ENCODE assay signal across 8 mouse cellular contexts in genomic region chr15:8168591-8169265, GRCm38 (mm10). TPM values are rescaled to one million over a fixed set of nuclear protein-coding genes. Genes with fewer than 3 reads are reported as not detected.
A peak's percentile ranks its signal among the peaks of the same experiment; 100 is the strongest.
DNase-seq lines count a peak whose midpoint lies in the region; ATAC-seq and TF ChIP-seq lines count a peak whose summit lies in the region.

Gene Cplane1 (plus strand): TSS chr15:8169106.

- H3K4me2 ChIP-seq in forebrain, embryonic 13.5 days = peak within 1 kb of the TSS; percentile 67
- H3K4me2 ChIP-seq in neural tube, embryonic 15.5 days = peak within 1 kb of the TSS; percentile 65

- TF ChIP-seq CTCF in E14TG2a.4 (conservative IDR thresholded peaks at IDR 0.05; ENCODE audit: low read length) = no peak

- under 1% methylated on average over 46 of the region's 47 CpGs for WGBS in forebrain, embryonic 13.5 days
- under 1% methylated on average over 43 of the region's 47 CpGs for WGBS in neural tube, embryonic 15.5 days

- H3K9me3 ChIP-seq in E14TG2a.4 (ENCODE audit: low read length) = no peaks in the 10 kb centered on the region
- no peaks in the 10 kb centered on the region for H3K9me3 ChIP-seq in forebrain, embryonic 13.5 days (replicated peaks)
- no peaks in the 10 kb centered on the region for H3K9me3 ChIP-seq in neural tube, embryonic 15.5 days (replicated peaks)

- peak within 1 kb of the TSS; percentile 96 for H3K4me3 ChIP-seq in E14TG2a.4 (replicated peaks; ENCODE audit: low read length)
- H3K4me3 ChIP-seq in forebrain, embryonic 13.5 days = peak within 1 kb of the TSS; percentile 89
- H3K4me3 ChIP-seq in neural tube, embryonic 15.5 days (replicated peaks) = peak within 1 kb of the TSS; percentile 81

- peak; percentile 99 for ATAC-seq in forebrain, embryonic 13.5 days
- ATAC-seq in neural tube, embryonic 15.5 days (ENCODE audit: low FRiP score) = peak; percentile 99

- intact Hi-C loops in heart, postnatal 14 days (cut with DNase I) = no loop called here

- H3K27me3 ChIP-seq in E14TG2a.4 (ENCODE audit: insufficient read depth, low read length) = no peaks in the 10 kb centered on the region
- H3K27me3 ChIP-seq in forebrain, embryonic 13.5 days = no peaks in the 10 kb centered on the region
- no peaks in the 10 kb centered on the region for H3K27me3 ChIP-seq in neural tube, embryonic 15.5 days (replicated peaks)

- peak; percentile 89 for DNase-seq in c-Kit-positive CD71-positive TER-119-positive erythroid progenitor cells, embryonic 14.5 days (ENCODE audit: low spot score)
- DNase-seq in heart, postnatal 14 days = peak; percentile 98 to 99
- DNase-seq in layer of hippocampus, adult 11-12 months (ENCODE audit: low spot score) = peak; percentile 94
- peak; percentile 89 to 93 for DNase-seq in lung, adult 18-20 months
- DNase-seq in testis, postnatal 14 days (ENCODE audit: low spot score) = peak; percentile 93

- peak within 1 kb of the TSS; percentile 88 for H3K27ac ChIP-seq in forebrain, embryonic 13.5 days
- peak within 1 kb of the TSS; percentile 91 for H3K27ac ChIP-seq in neural tube, embryonic 15.5 days (replicated peaks)

- H3K36me3 ChIP-seq in E14TG2a.4 (ENCODE audit: insufficient read depth, low read length) = peaks cover 27% of the 10 kb centered on the region
- H3K36me3 ChIP-seq in forebrain, embryonic 13.5 days (ENCODE audit: poor library complexity, severe bottlenecking) = peaks cover 18% of the 10 kb centered on the region
- peaks cover 12% of the 10 kb centered on the region for H3K36me3 ChIP-seq in neural tube, embryonic 15.5 days

- H3K9ac ChIP-seq in forebrain, embryonic 13.5 days = peak within 1 kb of the TSS; percentile 96
- peak within 1 kb of the TSS; percentile 82 for H3K9ac ChIP-seq in neural tube, embryonic 15.5 days (replicated peaks)

- H3K4me1 ChIP-seq in E14TG2a.4 (replicated peaks; ENCODE audit: low read depth, low read length) = peaks cover 28% of the 10 kb centered on the region
- peaks cover 13% of the 10 kb centered on the region for H3K4me1 ChIP-seq in forebrain, embryonic 13.5 days
- H3K4me1 ChIP-seq in neural tube, embryonic 15.5 days = peaks cover 18% of the 10 kb centered on the region

RNA-seq across cellular contexts. Expression of gene Cplane1, which starts in this region (rescaled TPM):
- polyA plus RNA-seq in forebrain, embryonic 13.5 days (2015; fragmentation: Nextera tagmentation; extraction: Ambion mirVana) = 16.3 and 16.9 TPM in 2 replicates
- 1 to 10 TPM; 6.5 to 6.6 TPM for total RNA-seq in heart, postnatal 14 days (2021)
- 13.8 and 16.4 TPM in 2 replicates for polyA plus RNA-seq in neural tube, embryonic 15.5 days (2015; fragmentation: Nextera tagmentation; extraction: Ambion mirVana)

Comparison
In these comparisons a context has a peak if more than half of its experiments do, and no peak if none do; other contexts are left out.
1. Peak in every context shown above with its lines: DNase-seq, ATAC-seq, H3K4me3 ChIP-seq and H3K27ac ChIP-seq.